Mouse (Mus musculus) CH12.LX (cell line): ENCODE results near the gene Map7.

Source experiments
- BHLHE40 ChIP-seq: IDR thresholded peaks from 2 replicates; pipeline ENCODE4 v1.6.1; 2011; ENCODE audit warnings: mild to moderate bottlenecking, low read depth, low read length, improper control_type of control experiment
- CHD2 ChIP-seq: IDR thresholded peaks from 2 replicates; pipeline ENCODE4 v1.6.1; 2011; ENCODE audit warnings: low read length, improper control_type of control experiment
- CTCF ChIP-seq, 2 experiments: IDR thresholded peaks in 1 of 2; conservative IDR thresholded peaks in 1 of 2; 2 replicates each; pipeline ENCODE4 v1.5.1; 2011 to 2012; ENCODE audit warnings: low read depth in 2 of 2, low read length in 2 of 2, improper control_type of control experiment in 1 of 2, inconsistent platforms in 1 of 2, mild to moderate bottlenecking in 1 of 2, moderate library complexity in 1 of 2
- ELF1 ChIP-seq: IDR thresholded peaks from 2 replicates; pipeline ENCODE4 v1.6.1; 2014; ENCODE audit warnings: low read depth, mild to moderate bottlenecking, inconsistent platforms, low read length, improper control_type of control experiment
- NRF1 ChIP-seq: IDR thresholded peaks from 2 replicates; pipeline ENCODE4 v1.6.1; 2014; ENCODE audit warnings: low read depth, mild to moderate bottlenecking, inconsistent platforms, low read length, improper control_type of control experiment, moderate library complexity
- POLR2AphosphoS2 ChIP-seq: IDR thresholded peaks from 2 replicates; pipeline ENCODE4 v1.6.1; 2011; ENCODE audit warnings: low read depth, low read length, improper control_type of control experiment
- SIN3A ChIP-seq: IDR thresholded peaks from 2 replicates; pipeline ENCODE4 v1.6.1; 2012; ENCODE audit warnings: low read length, improper control_type of control experiment, inconsistent platforms
- TCF12 ChIP-seq: IDR thresholded peaks from 2 replicates; pipeline ENCODE4 v1.6.1; 2014; ENCODE audit warnings: low read depth, mild to moderate bottlenecking, inconsistent platforms, low read length, improper control_type of control experiment

GRCm38 (mm10) chr10:20264479-20264878 is 116.2 kb downstream of the Map7 start:
- no peak for TF ChIP-seq TCF12
- TF ChIP-seq ELF1: no peak
- no peak for TF ChIP-seq NRF1
- TF ChIP-seq BHLHE40: no peak
- no peak for TF ChIP-seq POLR2AphosphoS2
- no peak for TF ChIP-seq CHD2
- no peak for TF ChIP-seq CTCF (conservative IDR thresholded peaks at IDR 0.05 in 1 of 2, IDR thresholded peaks at IDR 0.05 in 1 of 2; ENCODE audit: low read depth in 2 of 2, low read length in 2 of 2)
- no peak for TF ChIP-seq SIN3A
